Comparison of ENCODE assay signal across 8 mouse cellular contexts in genomic region chr14:103843371-103844001, GRCm38 (mm10). TPM values are rescaled to one million over a fixed set of nuclear protein-coding genes. Genes with fewer than 3 reads are reported as not detected.
DNase-seq lines count a peak whose midpoint lies in the region; ATAC-seq and TF ChIP-seq lines count a peak whose summit lies in the region.

No protein-coding gene starts in this region.

- no peaks in the 10 kb centered on the region for H3K27me3 ChIP-seq in forebrain, embryonic 15.5 days
- H3K27me3 ChIP-seq in lung, postnatal 0 days (replicated peaks; ENCODE audit: insufficient read depth, low read length), result no peaks in the 10 kb centered on the region

- peaks cover 18% of the 10 kb centered on the region for H3K4me1 ChIP-seq in forebrain, embryonic 15.5 days
- no peaks in the 10 kb centered on the region; the same call in 1 of the 2 replicates for H3K4me1 ChIP-seq in lung, postnatal 0 days (ENCODE audit: insufficient read depth, low read depth, low read length)

- TF ChIP-seq EP300 in lung, postnatal 0 days (IDR thresholded peaks at IDR 0.05), result no peak

- under 1% methylated on average over 30 of the region's 30 CpGs for WGBS in forebrain, embryonic 15.5 days
- 1% methylated on average over 30 of the region's 30 CpGs for WGBS in lung, postnatal 0 days

- ATAC-seq in forebrain, embryonic 15.5 days (replicated peaks), result peak; percentile 81
- ATAC-seq in lung, postnatal 0 days, result peak; percentile 77

- peak overlapping the region; percentile 98 for H3K4me2 ChIP-seq in forebrain, embryonic 15.5 days (replicated peaks)
- H3K4me2 ChIP-seq in lung, postnatal 0 days (replicated peaks; ENCODE audit: low read depth, low read length), result peak overlapping the region; percentile 64

- no peaks in the 10 kb centered on the region for H3K36me3 ChIP-seq in forebrain, embryonic 15.5 days
- H3K36me3 ChIP-seq in lung, postnatal 0 days (ENCODE audit: insufficient read depth, low read length), result no peaks in the 10 kb centered on the region

- peak; percentile 41 for TF ChIP-seq CTCF in lung, postnatal 0 days (IDR thresholded peaks at IDR 0.05)

- peak overlapping the region; percentile 55 for H3K4me3 ChIP-seq in forebrain, embryonic 15.5 days
- H3K4me3 ChIP-seq in lung, postnatal 0 days (ENCODE audit: low read depth, low read length), result peak overlapping the region; percentile 55

- H3K9me3 ChIP-seq in forebrain, embryonic 15.5 days, result no peaks in the 10 kb centered on the region
- H3K9me3 ChIP-seq in lung, postnatal 0 days (ENCODE audit: low read length), result no peaks in the 10 kb centered on the region

- peak overlapping the region; percentile 51 for H3K9ac ChIP-seq in forebrain, embryonic 15.5 days (replicated peaks)
- peak overlapping the region; percentile 20 for H3K9ac ChIP-seq in lung, postnatal 0 days (replicated peaks; ENCODE audit: low read depth)

- DNase-seq in thymus, postnatal 4 days, result peak; percentile 8
- DNase-seq in thymus, postnatal 36 days, result no peak
- DNase-seq in heart, postnatal 14 days, result peak; percentile 56 to 58
- DNase-seq in kidney, postnatal 4 days, result peak; percentile 65 to 74
- DNase-seq in lung, postnatal 0 days (ENCODE audit: low spot score), result peak; percentile 58
- DNase-seq in ovary, postnatal 10 days (ENCODE audit: low spot score), result peak; percentile 29
- DNase-seq in thymus, postnatal 0 days (ENCODE audit: low spot score), result no peak

- intact Hi-C loops in heart, postnatal 14 days (cut with DNase I), result loop anchor here (5.0 to 10.0 kb wide), 3 partner anchors 54 to 119 kb away; no protein-coding TSS in a partner anchor

- H3K27ac ChIP-seq in forebrain, embryonic 15.5 days (replicated peaks), result peak overlapping the region; percentile 59
- H3K27ac ChIP-seq in lung, postnatal 0 days (ENCODE audit: low read length), result peak overlapping the region; percentile 76

RNA-seq across cellular contexts. Expression of gene Ednrb, which starts 0.7 kb away (rescaled TPM):
- 48.9 and 61.8 TPM in 2 replicates for polyA plus RNA-seq in forebrain, embryonic 15.5 days (2015; fragmentation: Nextera tagmentation; extraction: Ambion mirVana)
- total RNA-seq in heart, postnatal 14 days (2021), result 10 to 100 TPM; 21.5 to 27.8 TPM
- 116 and 139 TPM in 2 replicates for polyA plus RNA-seq in lung, postnatal 0 days (2015; fragmentation: Nextera tagmentation; extraction: Ambion mirVana)
- 13.3 and 14.0 TPM in 2 replicates for polyA plus RNA-seq in thymus, postnatal 0 days (2015; fragmentation: Nextera tagmentation; extraction: Ambion mirVana)

Comparison
In these comparisons a context has a peak if more than half of its experiments do, and no peak if none do; other contexts are left out.
1. DNase-seq: peak in thymus, postnatal 4 days (single experiment), heart, postnatal 14 days (2 of 2), kidney, postnatal 4 days (2 of 2), lung, postnatal 0 days (single experiment) and ovary, postnatal 10 days (single experiment); none in thymus, postnatal 36 days (0 of 2) and thymus, postnatal 0 days (single experiment).